Mouse (Mus musculus): ENCODE measurements around the gene Gm14440. TPM values are rescaled to one million over a fixed set of nuclear protein-coding genes. Genes with fewer than 3 reads are reported as not detected.
"Not testable (repeated sequence)": the region's sequence is repeated elsewhere in the genome, so short reads cannot be mapped to it uniquely, and the experiment has no call there.

Gm14440 gene
- polyA plus RNA-seq (2015; fragmentation: Nextera tagmentation; extraction: Ambion mirVana), result 5.4 TPM in 1 of 2 replicates, not detected in the other

GRCm38 (mm10) chr2:175274825-175275224 is at the start of gene Gm14440:
TSS of gene Gm14440 (plus strand) at chr2:175275125.
- WGBS, result no CpG with 5 or more reads among the region's 6 CpGs

More at GRCm38 (mm10) chr2:175274825-175275224, at the start of gene Gm14440:
- ATAC-seq (replicated peaks; ENCODE audit: low FRiP score); H3K4me2 ChIP-seq; H3K9ac ChIP-seq; H3K4me1 ChIP-seq; H3K4me3 ChIP-seq (replicated peaks); H3K36me3 ChIP-seq; H3K27me3 ChIP-seq; H3K9me3 ChIP-seq (replicated peaks); H3K27ac ChIP-seq: not testable (repeated sequence)

Other genes starting within 250 kb of the Gm14440 start
- gene Gm14393, start 207.3 kb upstream of the Gm14440 start, polyA plus RNA-seq (2015; fragmentation: Nextera tagmentation; extraction: Ambion mirVana), result 0.81 and 0.97 TPM in 2 replicates
- gene Gm14399, start 133.1 kb upstream of the Gm14440 start, polyA plus RNA-seq (2015; fragmentation: Nextera tagmentation; extraction: Ambion mirVana), result 5.3 and 6.1 TPM in 2 replicates
- gene Gm14443, start 99.3 kb upstream of the Gm14440 start, polyA plus RNA-seq (2015; fragmentation: Nextera tagmentation; extraction: Ambion mirVana), result 0.89 and 1.0 TPM in 2 replicates
- gene Gm14391, start 68.2 kb upstream of the Gm14440 start, polyA plus RNA-seq (2015; fragmentation: Nextera tagmentation; extraction: Ambion mirVana), result 5.7 and 5.9 TPM in 2 replicates
- 20.0 and 21.9 TPM in 2 replicates for gene Gm4631, start 63.1 kb downstream of the Gm14440 start, polyA plus RNA-seq (2015; fragmentation: Nextera tagmentation; extraction: Ambion mirVana)
- gene Zfp968, start 97.3 kb downstream of the Gm14440 start, polyA plus RNA-seq (2015; fragmentation: Nextera tagmentation; extraction: Ambion mirVana), result 6.0 TPM in 2 replicates
- 8.4 and 9.4 TPM in 2 replicates for gene Gm4724, start 160.7 kb downstream of the Gm14440 start, polyA plus RNA-seq (2015; fragmentation: Nextera tagmentation; extraction: Ambion mirVana)
- gene Zfp965, start 194.9 kb downstream of the Gm14440 start, polyA plus RNA-seq (2015; fragmentation: Nextera tagmentation; extraction: Ambion mirVana), result 5.3 and 6.9 TPM in 2 replicates

Data from kidney, embryonic 15.5 days (tissue).